Mouse (Mus musculus) CD4-positive, CD25-positive, alpha-beta regulatory T cell, adult 4 months (primary cell): ENCODE results near the gene Xpo1. TPM values are rescaled to one million over a fixed set of nuclear protein-coding genes. Genes with fewer than 3 reads are reported as not detected.
"Not testable (repeated sequence)": the region's sequence is repeated elsewhere in the genome, so short reads cannot be mapped to it uniquely, and the experiment has no call there.

Experiments
- ATAC-seq: one replicate; pipeline ENCODE4 v1.8.0; 2017
- polyA plus RNA-seq, 2 experiments: library from polyadenylated mRNA; unstranded; fragments of 100-300 nt; shearing (Covaris generic); gene quantifications; one replicate each; pipeline ENCODE4 v1.2.1; 2017

The Xpo1 gene
- 10 to 100 TPM; 40.0 to 44.2 TPM for polyA plus RNA-seq

GRCm38 (mm10) chr11:23255427-23256193 is at the start of gene Xpo1:
Gene Xpo1, plus strand, starts transcription at chr11:23256041.
- ATAC-seq = peak; percentile 82

GRCm38 (mm10) chr11:23209717-23210116 is 46.1 kb upstream of the Xpo1 start:
- ATAC-seq = no peak

- ATAC-seq = no peak
Measured at GRCm38 (mm10) chr11:23210590-23211510, 45.0 kb upstream of the Xpo1 start.

- ATAC-seq = no peak
Measured at GRCm38 (mm10) chr11:23217430-23217829, 38.4 kb upstream of the Xpo1 start.

- no peak for ATAC-seq
Measured at GRCm38 (mm10) chr11:23236015-23236414, 19.8 kb upstream of the Xpo1 start.

GRCm38 (mm10) chr11:23253931-23254330 is 1.9 kb upstream of the Xpo1 start:
- no peak for ATAC-seq

GRCm38 (mm10) chr11:23254548-23254947 is 1.3 kb upstream of the Xpo1 start:
- no peak for ATAC-seq

GRCm38 (mm10) chr11:23255053-23255426 is 801 bp upstream of the Xpo1 start:
- ATAC-seq = no peak

GRCm38 (mm10) chr11:23256194-23256802 is 457 bp downstream of the Xpo1 start:
- no peak for ATAC-seq

- ATAC-seq = peak; percentile 53
Measured at GRCm38 (mm10) chr11:23256803-23257704, 1.2 kb downstream of the Xpo1 start.

- ATAC-seq = no peak
Measured at GRCm38 (mm10) chr11:23259073-23259472, 3.2 kb downstream of the Xpo1 start.

GRCm38 (mm10) chr11:23259481-23259880 is 3.6 kb downstream of the Xpo1 start:
- no peak for ATAC-seq

- ATAC-seq = no peak
Measured at GRCm38 (mm10) chr11:23260186-23260585, 4.3 kb downstream of the Xpo1 start.

GRCm38 (mm10) chr11:23261490-23261889 is 5.6 kb downstream of the Xpo1 start:
- no peak for ATAC-seq

- ATAC-seq = no peak
Measured at GRCm38 (mm10) chr11:23264949-23265348, 9.1 kb downstream of the Xpo1 start.

GRCm38 (mm10) chr11:23271770-23272724 is 16.2 kb downstream of the Xpo1 start:
- peak; percentile 93 for ATAC-seq

- ATAC-seq = no peak
Measured at GRCm38 (mm10) chr11:23275780-23276179, 19.9 kb downstream of the Xpo1 start.

- no peak for ATAC-seq
Measured at GRCm38 (mm10) chr11:23284469-23284868, 28.6 kb downstream of the Xpo1 start.

GRCm38 (mm10) chr11:23288866-23289265 is 33.0 kb downstream of the Xpo1 start:
- ATAC-seq = not testable (repeated sequence)

GRCm38 (mm10) chr11:23297379-23297778 is 41.5 kb downstream of the Xpo1 start:
- ATAC-seq = no peak

- ATAC-seq = no peak
Measured at GRCm38 (mm10) chr11:23298301-23298700, 42.5 kb downstream of the Xpo1 start.
